Mouse (Mus musculus): ENCODE measurements at regions not wholly inside any gene's neighbourhood (a gene's known extent, or its start where the extent isn't known, plus 50 kb on each side); places are given as distances from the start of the nearest gene placed in this dataset.

DNA sequence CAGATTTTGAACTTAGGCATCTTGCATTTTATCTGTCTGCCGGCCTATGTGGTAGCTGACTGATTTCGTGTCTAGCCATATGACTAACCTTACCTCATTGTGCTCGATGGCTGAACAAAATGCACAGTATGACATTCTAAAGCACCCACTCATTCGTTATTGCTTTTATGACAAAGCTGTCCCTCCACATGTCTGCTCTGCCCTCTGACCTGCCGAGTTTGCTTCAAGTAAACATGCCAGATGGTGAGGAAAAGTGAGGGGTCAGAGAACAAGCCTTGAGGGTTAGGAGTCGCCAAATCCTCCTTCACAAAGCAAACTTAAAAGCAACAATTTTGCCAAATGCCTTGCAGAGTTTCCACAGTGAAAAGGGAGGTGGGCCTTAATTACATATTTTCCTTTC is 196.0 kb upstream of the Elavl2 start:
- DNase-seq = no peak

- DNase-seq = no peak
Measured at GRCm38 (mm10) chr4:91595766-91596165, 195.2 kb upstream of the Elavl2 start.

DNA sequence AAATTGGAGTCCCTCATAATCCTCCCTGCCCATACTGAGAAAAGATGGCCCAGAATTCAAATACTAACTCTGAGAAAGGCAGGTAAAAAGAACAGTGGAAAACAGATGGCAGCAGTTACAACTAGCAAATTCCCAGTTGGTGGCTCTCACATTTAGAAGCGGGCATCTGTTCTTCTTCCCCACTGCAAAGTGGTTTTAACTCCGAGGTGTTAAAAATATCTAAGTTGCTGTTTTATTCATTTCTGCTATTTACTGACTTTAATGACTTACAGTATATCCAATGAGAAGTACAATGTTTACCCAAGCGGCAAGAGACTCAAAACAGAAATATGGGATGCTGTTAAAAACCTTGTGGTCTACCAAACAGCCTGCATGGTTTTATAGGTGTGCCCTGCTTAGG is 189.2 kb upstream of the Elavl2 start:
- peak in 1 of 2 experiments; percentile 41 for DNase-seq

- DNase-seq = no peak
Measured at GRCm38 (mm10) chr4:91587541-91588059, 187.0 kb upstream of the Elavl2 start.

DNA sequence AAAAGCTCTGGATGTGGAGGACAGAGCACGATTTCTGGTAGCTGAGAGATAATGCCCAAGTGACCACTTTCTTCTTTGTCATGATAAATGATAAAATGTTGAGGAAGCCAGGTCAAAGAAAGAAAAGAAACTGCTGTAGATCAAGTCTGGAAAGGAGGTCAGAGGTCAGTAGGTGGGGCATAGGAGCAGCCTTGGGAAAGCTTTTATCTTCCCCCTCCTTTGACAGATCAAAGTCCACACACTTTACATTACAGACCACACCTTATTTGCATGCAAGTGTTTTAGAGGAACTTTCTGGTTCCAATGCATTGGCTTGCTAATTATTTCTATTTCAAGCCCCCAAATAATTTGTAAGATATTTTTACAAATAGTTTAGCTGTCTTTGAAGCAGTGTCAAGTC is 182.4 kb upstream of the Elavl2 start:
- no peak for DNase-seq

DNA sequence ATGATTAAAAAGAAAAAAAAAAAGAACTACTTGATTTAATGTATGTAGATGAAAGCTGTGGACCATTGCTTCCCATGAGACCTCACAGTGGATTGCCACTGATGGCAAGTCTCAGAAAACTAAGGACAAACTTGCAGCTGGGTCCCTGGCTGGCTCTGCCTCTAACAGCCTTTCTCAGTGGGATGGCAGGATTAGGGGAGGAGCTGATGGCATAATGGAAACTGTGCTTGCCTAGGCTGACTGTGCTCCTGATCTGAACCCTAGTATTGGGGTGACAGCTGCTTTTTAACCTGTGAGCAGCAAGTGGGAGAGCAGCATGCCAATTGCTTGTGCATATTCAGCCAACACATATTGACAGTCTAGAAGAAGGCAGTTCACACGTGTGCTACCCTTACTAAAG is 156.9 kb upstream of the Elavl2 start:
- peak; percentile 19 to 32 for DNase-seq

DNA sequence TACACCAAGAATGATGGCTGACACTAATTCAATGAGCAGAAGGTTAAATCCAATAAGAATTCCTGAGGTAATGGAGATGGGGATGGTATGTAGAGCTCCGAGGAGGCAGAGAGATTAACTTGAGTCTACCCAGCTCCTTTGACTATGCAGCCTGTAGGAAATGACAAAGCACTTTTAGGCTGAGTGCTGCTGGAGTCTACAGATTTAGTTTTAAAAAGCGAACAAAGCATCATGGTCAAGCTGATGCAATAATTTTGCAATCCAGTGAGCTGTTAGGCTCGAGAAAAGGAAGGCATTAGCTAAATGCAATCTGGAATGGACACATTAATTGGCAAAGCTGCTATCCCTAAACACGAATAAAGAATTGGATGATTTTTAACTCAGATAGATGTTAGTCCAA is 156.4 kb upstream of the Elavl2 start:
- no peak for DNase-seq

DNA sequence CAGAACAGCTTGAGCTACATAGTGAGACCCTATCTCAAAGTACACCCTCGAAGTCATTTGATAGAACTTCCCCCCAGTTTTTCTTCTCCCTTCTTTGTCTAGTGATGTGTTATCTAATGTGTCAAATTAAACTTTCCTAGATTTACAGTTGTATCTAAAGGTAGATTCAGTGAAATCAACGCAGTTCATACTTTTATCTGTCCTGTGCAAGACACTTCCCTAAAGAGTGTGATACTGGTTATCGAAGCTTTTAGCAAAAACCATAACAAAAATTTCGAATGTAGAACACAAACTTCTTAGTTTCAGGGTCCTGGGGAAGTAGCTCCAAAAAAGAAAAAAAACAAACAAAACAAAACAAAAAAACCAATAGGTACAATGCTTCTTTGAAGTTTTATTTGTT is 123.8 kb upstream of the Elavl2 start:
- DNase-seq = no peak

- DNase-seq = no peak
Measured at GRCm38 (mm10) chr4:91511543-91511942, 111.0 kb upstream of the Elavl2 start.

DNA sequence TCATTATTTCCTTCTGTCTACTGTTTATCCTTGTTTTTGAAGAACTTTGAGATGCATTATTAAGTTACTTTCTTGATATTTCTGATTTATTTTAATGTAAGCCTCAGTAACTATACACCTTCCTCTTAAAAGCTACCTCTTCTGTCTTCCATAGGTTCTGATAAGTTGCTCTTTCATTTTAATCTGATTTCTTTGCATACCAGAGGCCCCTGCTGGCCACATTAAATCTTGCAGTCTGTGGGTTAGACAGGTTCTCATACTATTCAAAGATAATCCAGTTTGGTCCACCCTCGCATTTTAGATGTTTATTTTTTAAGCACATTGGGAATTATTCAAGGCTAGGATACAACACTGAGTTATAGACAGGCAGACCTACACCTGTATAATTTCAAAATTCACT is 109.4 kb upstream of the Elavl2 start:
- peak; percentile 3 to 5 for DNase-seq

DNA sequence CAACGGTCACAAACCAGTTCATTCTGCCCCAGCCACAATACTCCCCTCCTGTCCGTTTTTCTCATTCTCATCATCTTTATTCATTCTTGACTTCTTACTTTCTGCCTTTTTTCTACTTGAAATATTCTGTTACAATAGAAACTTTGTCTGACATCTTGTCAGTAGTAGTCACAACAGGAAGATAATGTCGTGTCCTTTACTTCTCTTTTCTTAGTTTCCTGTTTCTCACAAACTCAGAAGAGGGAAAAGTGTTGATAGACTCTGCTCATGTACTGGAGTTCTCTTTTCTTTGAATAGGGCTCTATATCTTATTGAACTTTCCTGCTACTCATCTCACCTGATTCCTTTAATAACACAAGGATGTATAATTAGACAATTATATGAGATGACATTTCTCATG is 102.7 kb upstream of the Elavl2 start:
- no peak for DNase-seq

GRCm38 (mm10) chr4:91481863-91482475 is 81.4 kb upstream of the Elavl2 start:
- DNase-seq = no peak

Measured in cerebellum, postnatal 14 days (tissue).